Mouse (Mus musculus) ES-E14 (cell line): ENCODE results near the gene Polk. TPM values are rescaled to one million over a fixed set of nuclear protein-coding genes. Genes with fewer than 3 reads are reported as not detected.

ENCODE experiments used
- DNase-seq: peaks from one replicate; pipeline ENCODE4 v3.0.0-alpha.2; 2013; ENCODE audit warnings: low read depth, low spot score
- H3K27ac ChIP-seq: 2 replicates; pipeline ENCODE4 v1.5.1; 2012; ENCODE audit warnings: low read depth, mild to moderate bottlenecking, low read length, moderate library complexity, mixed read lengths; ENCODE audit not compliant: poor library complexity, insufficient read depth, severe bottlenecking
- H3K36me3 ChIP-seq: 2 replicates; pipeline ENCODE4 v1.6.1; 2012; ENCODE audit warnings: mild to moderate bottlenecking, low read length, moderate library complexity, mixed read lengths; ENCODE audit not compliant: control insufficient read depth, poor library complexity, insufficient read depth, severe bottlenecking
- H3K4me1 ChIP-seq, 2 experiments: fragments of 150-350 bp in 1 of 2; sonication (generic) in 1 of 2; 2 replicates each; pipeline ENCODE4 v1.6.1; 2012; ENCODE audit warnings: low read length in 2 of 2, mild to moderate bottlenecking in 1 of 2, mixed read lengths in 1 of 2; ENCODE audit not compliant: control insufficient read depth in 2 of 2, insufficient read depth in 2 of 2, poor library complexity in 1 of 2
- H3K4me3 ChIP-seq, 2 experiments: fragments of 150-350 bp in 1 of 2; sonication (generic) in 1 of 2; 2 replicates each; pipeline ENCODE4 v1.5.1; 2012; ENCODE audit warnings: low read length in 2 of 2, low read depth in 1 of 2, mild to moderate bottlenecking in 1 of 2, mixed read lengths in 1 of 2; ENCODE audit not compliant: insufficient read depth in 1 of 2, poor library complexity in 1 of 2, severe bottlenecking in 1 of 2
- H3K9ac ChIP-seq: 2 replicates; pipeline ENCODE4 v1.6.1; 2012; ENCODE audit warnings: low read depth, mild to moderate bottlenecking, low read length, mixed read lengths; ENCODE audit not compliant: poor library complexity, insufficient read depth, severe bottlenecking
- H3K9me3 ChIP-seq: fragments of 150-350 bp; sonication (generic); 2 replicates; pipeline ENCODE4 v1.6.1; 2012; ENCODE audit warnings: low read depth, mild to moderate bottlenecking, low read length; ENCODE audit not compliant: control insufficient read depth, insufficient read depth
- CHD2 ChIP-seq: IDR thresholded peaks from 2 replicates; pipeline ENCODE4 v1.6.1; 2014; ENCODE audit warnings: mild to moderate bottlenecking, low read depth, low read length, inconsistent platforms
- HCFC1 ChIP-seq: IDR thresholded peaks from 2 replicates; pipeline ENCODE4 v1.6.1; 2012; ENCODE audit warnings: low read length, inconsistent platforms, borderline replicate concordance; ENCODE audit not compliant: insufficient read depth
- MAFK ChIP-seq: IDR thresholded peaks from 2 replicates; pipeline ENCODE4 v1.6.1; 2014; ENCODE audit warnings: mild to moderate bottlenecking, low read depth, low read length, inconsistent platforms; ENCODE audit not compliant: insufficient read depth
- ZC3H11A ChIP-seq: IDR thresholded peaks from 2 replicates; pipeline ENCODE4 v1.6.1; 2012; ENCODE audit warnings: low read depth, mild to moderate bottlenecking, inconsistent platforms, low read length, borderline replicate concordance
- ZNF384 ChIP-seq: IDR thresholded peaks from 2 replicates; pipeline ENCODE4 v1.6.1; 2012; ENCODE audit warnings: low read depth, low read length, inconsistent platforms
- in situ Hi-C, 2 experiments: fragments of 600-800 bp; cut with MboI; formaldehyde crosslinking; loops; one replicate each; pipeline ENCODE4 v1.15.1; 2025; ENCODE audit warnings: low sequenced_read_pairs in 2 of 2, inconsistent platforms in 1 of 2; ENCODE audit not compliant: unreplicated experiment in 2 of 2
- total RNA-seq: library from RNA; depleted of rRNA; stranded (reverse); fragments of 300-350 nt; gene quantifications from 2 replicates; pipeline ENCODE4 v1.2.3, GENCODE M21; 2012

The Polk gene
- total RNA-seq, 1 experiment: 23.7 TPM

GRCm38 (mm10) chr13:96579104-96579503 is 36.7 kb upstream of the Polk start:
- H3K4me1 ChIP-seq: no peaks in the 10 kb centered on the region
- in situ Hi-C loops: no loop called here
- no peak for DNase-seq
- H3K9me3 ChIP-seq: no peaks in the 10 kb centered on the region
- TF ChIP-seq CHD2: no peak
- TF ChIP-seq ZNF384: no peak
- TF ChIP-seq HCFC1: no peak
- TF ChIP-seq ZC3H11A: no peak
- TF ChIP-seq MAFK: no peak
- no peak overlapping the region for H3K4me3 ChIP-seq
- no peaks in the 10 kb centered on the region for H3K36me3 ChIP-seq
- no peak overlapping the region for H3K9ac ChIP-seq
- H3K27ac ChIP-seq: no peak overlapping the region

GRCm38 (mm10) chr13:96574170-96574569 is 31.8 kb upstream of the Polk start:
- in situ Hi-C loops: no loop called here
- Histone ChIP-seq H3K4me3 (no peak overlapping the region), H3K4me1 (peaks cover 0 to 4% of the 10 kb centered on the region in 2 experiments; a peak in 1 of 4 replicates), H3K9ac (no peak overlapping the region), H3K9me3 (no peaks in the 10 kb centered on the region), H3K36me3 (no peaks in the 10 kb centered on the region), H3K27ac (no peak overlapping the region)
- no peak for DNase-seq
- TF ChIP-seq HCFC1 (no peak), ZNF384 (no peak), CHD2 (no peak), MAFK (no peak)

GRCm38 (mm10) chr13:96571016-96571361 is 28.6 kb upstream of the Polk start:
- no peaks in the 10 kb centered on the region for H3K9me3 ChIP-seq
- no peak for TF ChIP-seq CHD2
- no peak for TF ChIP-seq ZC3H11A
- no peak for TF ChIP-seq MAFK
- TF ChIP-seq HCFC1: no peak
- TF ChIP-seq ZNF384: no peak
- no peak overlapping the region for H3K4me3 ChIP-seq
- in situ Hi-C loops: no loop called here
- no peaks in the 10 kb centered on the region for H3K36me3 ChIP-seq
- no peak for DNase-seq
- H3K27ac ChIP-seq: no peak overlapping the region
- H3K4me1 ChIP-seq: peaks cover 0 to 4% of the 10 kb centered on the region in 2 experiments; a peak in 1 of 4 replicates
- H3K9ac ChIP-seq: no peak overlapping the region

GRCm38 (mm10) chr13:96570313-96571015 is 28.1 kb upstream of the Polk start:
- no peak overlapping the region for H3K27ac ChIP-seq
- in situ Hi-C loops: no loop called here
- no peak for DNase-seq
- no peak overlapping the region for H3K9ac ChIP-seq
- TF ChIP-seq CHD2 (no peak), MAFK (no peak), HCFC1 (no peak), ZNF384 (no peak), ZC3H11A (no peak)
- no peaks in the 10 kb centered on the region for H3K9me3 ChIP-seq
- H3K4me1 ChIP-seq: peaks cover 0 to 4% of the 10 kb centered on the region in 2 experiments; a peak in 1 of 4 replicates
- no peaks in the 10 kb centered on the region for H3K36me3 ChIP-seq
- no peak overlapping the region for H3K4me3 ChIP-seq

GRCm38 (mm10) chr13:96567977-96568376 is 25.6 kb upstream of the Polk start:
- Histone ChIP-seq H3K9me3 (no peaks in the 10 kb centered on the region), H3K27ac (no peak overlapping the region), H3K4me3 (no peak overlapping the region), H3K36me3 (no peaks in the 10 kb centered on the region), H3K4me1 (peaks cover 0 to 4% of the 10 kb centered on the region in 2 experiments; a peak in 1 of 4 replicates), H3K9ac (no peak overlapping the region)
- in situ Hi-C loops: no loop called here
- no peak for TF ChIP-seq CHD2
- no peak for TF ChIP-seq ZC3H11A
- TF ChIP-seq ZNF384: no peak
- no peak for TF ChIP-seq HCFC1
- TF ChIP-seq MAFK: no peak
- no peak for DNase-seq
